Mouse (Mus musculus) midbrain, embryonic 11.5 days (tissue): ENCODE results near the gene Rif1. TPM values are rescaled to one million over a fixed set of nuclear protein-coding genes. Genes with fewer than 3 reads are reported as not detected.
"Not testable (repeated sequence)": the region's sequence is repeated elsewhere in the genome, so short reads cannot be mapped to it uniquely, and the experiment has no call there.

Source experiments
- ATAC-seq: fragments of 200-750 bp; cut with Nextera tagmentation; 2 replicates; pipeline ENCODE4 v1.8.0; 2017; ENCODE audit warnings: moderate TSS enrichment, moderate library complexity; ENCODE audit not compliant: low FRiP score
- DNase-seq: peaks from one replicate; pipeline ENCODE4 v3.0.0; 2015; ENCODE audit warnings: low spot score; ENCODE audit errors: missing footprints
- H3K27ac ChIP-seq: fragments of 300-500 bp; sonication (generic); 2 replicates; pipeline ENCODE4 v1.5.1; 2014; ENCODE audit warnings: low read depth, low read length
- H3K27me3 ChIP-seq: fragments of 300-500 bp; sonication (generic); 2 replicates; pipeline ENCODE4 v1.6.1; 2014; ENCODE audit warnings: mild to moderate bottlenecking, low read length, moderate library complexity, mixed read lengths; ENCODE audit not compliant: control insufficient read depth, insufficient read depth
- H3K36me3 ChIP-seq: fragments of 300-500 bp; sonication (generic); 2 replicates; pipeline ENCODE4 v1.6.1; 2014; ENCODE audit warnings: mild to moderate bottlenecking, low read length, moderate library complexity, mixed read lengths; ENCODE audit not compliant: control insufficient read depth, insufficient read depth
- H3K4me1 ChIP-seq: fragments of 300-500 bp; sonication (generic); 2 replicates; pipeline ENCODE4 v1.6.1; 2014; ENCODE audit warnings: low read length; ENCODE audit not compliant: control insufficient read depth, insufficient read depth
- H3K4me2 ChIP-seq: fragments of 300-500 bp; sonication (generic); 2 replicates; pipeline ENCODE4 v1.6.1; 2014; ENCODE audit warnings: mild to moderate bottlenecking, moderate library complexity
- H3K4me3 ChIP-seq: fragments of 300-500 bp; sonication (generic); 2 replicates; pipeline ENCODE4 v1.5.1; 2014; ENCODE audit warnings: low read depth, low read length
- H3K9ac ChIP-seq: fragments of 300-500 bp; sonication (generic); 2 replicates; pipeline ENCODE4 v1.6.1; 2014; ENCODE audit warnings: low read length
- H3K9me3 ChIP-seq: fragments of 300-500 bp; sonication (generic); 2 replicates; pipeline ENCODE4 v1.6.1; 2016; ENCODE audit warnings: low read length; ENCODE audit not compliant: control insufficient read depth
- WGBS: fragments of 180-500 bp; shearing (Covaris S2); extraction: QIAGEN DNeasy Blood & Tissue Kit; methylation state at CpG from one replicate; pipeline ENCODE4 v1.1.7; 2014; 5-methylcytosine and 5-hydroxymethylcytosine counted together
- polyA plus RNA-seq: library from polyadenylated mRNA; unstranded; fragments of >200 nt; fragmentation: Nextera tagmentation; extraction: Ambion mirVana; gene quantifications from 2 replicates; pipeline ENCODE4 v1.2.1, GENCODE M21; 2014

The Rif1 gene
- polyA plus RNA-seq, 1 experiment from 2014 or later = 51.2 TPM

DNA sequence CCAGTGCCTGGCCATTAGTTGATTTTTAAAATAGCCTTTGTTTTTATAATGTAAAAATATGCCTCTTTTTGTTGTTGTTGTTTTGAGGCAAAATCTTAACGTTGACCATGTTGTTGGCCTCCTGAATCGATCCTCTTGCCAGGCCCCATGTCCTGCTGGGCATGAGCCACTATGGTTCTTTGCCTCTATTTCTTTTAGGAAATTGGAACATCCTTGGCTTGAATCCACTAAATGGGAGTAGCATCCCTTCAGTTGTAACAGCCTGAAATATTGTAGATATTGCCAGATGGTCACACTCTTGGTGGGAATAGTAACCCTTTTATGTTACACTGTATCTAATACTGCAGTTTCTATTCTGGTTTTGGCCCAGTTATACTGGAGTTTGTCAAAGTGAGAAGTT lies 11.9 kb downstream of the Rif1 start:
- Histone ChIP-seq H3K27ac (no peak overlapping the region), H3K4me1 (no peaks in the 10 kb centered on the region), H3K27me3 (no peaks in the 10 kb centered on the region), H3K9ac (no peak overlapping the region), H3K4me2 (no peak overlapping the region), H3K4me3 (no peak overlapping the region), H3K36me3 (peaks cover 12% of the 10 kb centered on the region), H3K9me3 (no peaks in the 10 kb centered on the region)
- ATAC-seq = no peak
- no peak for DNase-seq
- WGBS = 90% methylated on average over 2 of the region's 2 CpGs

DNA sequence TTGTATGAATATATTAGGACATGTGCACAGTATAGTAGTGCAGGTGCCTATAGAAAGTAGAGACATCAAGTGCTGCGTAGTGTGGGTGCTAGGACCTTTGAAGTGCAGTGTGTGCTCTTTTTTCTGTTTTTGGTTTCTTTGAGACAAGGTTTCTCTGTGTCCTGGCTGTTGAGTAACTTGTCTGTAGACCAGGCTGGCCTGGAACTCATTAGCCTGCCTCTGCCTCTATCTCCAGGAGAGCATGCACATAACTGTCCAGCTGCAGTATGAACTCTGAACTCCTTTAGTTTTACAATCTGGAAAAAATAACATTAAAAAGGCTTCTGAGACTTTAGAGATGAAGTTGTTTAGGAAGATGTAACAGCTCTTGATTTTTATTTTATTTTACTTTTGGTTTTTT lies 41.5 kb downstream of the Rif1 start:
- H3K4me3 ChIP-seq = no peak overlapping the region
- no peak for DNase-seq
- H3K9ac ChIP-seq = no peak overlapping the region
- peaks cover 25% of the 10 kb centered on the region for H3K36me3 ChIP-seq
- no peaks in the 10 kb centered on the region for H3K4me1 ChIP-seq
- 94% methylated on average over 1 of the region's 1 CpGs for WGBS
- no peaks in the 10 kb centered on the region for H3K9me3 ChIP-seq
- H3K27ac ChIP-seq = no peak overlapping the region
- ATAC-seq = no peak
- no peak overlapping the region for H3K4me2 ChIP-seq
- no peaks in the 10 kb centered on the region for H3K27me3 ChIP-seq

DNA sequence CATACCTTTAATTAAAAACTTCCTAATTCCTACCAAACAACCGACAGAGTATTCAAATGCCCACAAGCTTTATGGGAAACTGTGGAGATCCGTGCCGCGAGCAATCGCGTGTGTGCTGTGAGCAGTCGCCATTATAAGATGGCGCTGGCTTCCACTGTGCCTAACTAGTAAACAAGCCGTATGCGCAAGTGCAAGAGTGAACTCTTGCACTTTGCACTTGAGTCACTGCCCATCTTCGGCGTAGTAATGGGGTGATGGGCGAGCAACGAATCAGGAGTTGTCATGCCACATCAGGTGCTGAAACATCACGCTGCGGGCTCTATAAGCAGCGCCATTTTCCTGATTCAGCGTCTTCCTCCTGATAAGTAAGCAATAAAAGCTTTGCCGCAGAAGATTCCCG lies 58.7 kb downstream of the Rif1 start:
- not testable (repeated sequence) for H3K4me3 ChIP-seq, H3K27me3 ChIP-seq, H3K4me1 ChIP-seq, H3K4me2 ChIP-seq, H3K9me3 ChIP-seq, H3K27ac ChIP-seq, H3K36me3 ChIP-seq, H3K9ac ChIP-seq, ATAC-seq, DNase-seq
- 97% methylated on average over 20 of the region's 20 CpGs for WGBS

DNA sequence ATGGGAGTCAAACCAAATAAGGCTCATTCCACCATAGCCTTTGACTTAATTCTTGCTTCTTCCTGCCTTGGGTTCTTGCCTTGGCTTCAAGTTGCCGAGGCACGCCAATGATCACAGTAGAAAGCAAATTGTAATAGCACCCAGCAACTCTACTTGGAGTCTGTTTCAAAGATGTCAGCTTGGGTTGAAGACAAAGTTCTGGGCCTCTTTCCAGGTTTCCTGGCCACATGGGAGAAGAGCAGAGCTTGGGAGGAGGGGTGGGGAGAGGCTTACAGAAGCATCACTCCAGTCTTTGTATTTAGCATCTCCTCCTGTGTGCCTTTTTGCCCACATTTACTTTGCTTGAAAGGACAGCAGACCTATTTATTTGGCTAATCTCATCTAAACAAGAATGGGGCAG lies 60.7 kb downstream of the Rif1 start:
- WGBS = 100% methylated on average over 2 of the region's 2 CpGs
- H3K27me3 ChIP-seq = no peaks in the 10 kb centered on the region
- H3K4me1 ChIP-seq = no peaks in the 10 kb centered on the region
- H3K4me2 ChIP-seq = no peak overlapping the region
- no peak overlapping the region for H3K4me3 ChIP-seq
- no peak for ATAC-seq
- DNase-seq = no peak
- no peaks in the 10 kb centered on the region for H3K9me3 ChIP-seq
- H3K27ac ChIP-seq = no peak overlapping the region
- peaks cover 2% of the 10 kb centered on the region for H3K36me3 ChIP-seq
- no peak overlapping the region for H3K9ac ChIP-seq

GRCm38 (mm10) chr2:52153064-52153463 lies 80.4 kb downstream of the Rif1 start:
- Histone ChIP-seq H3K27ac (no peak overlapping the region), H3K4me1 (no peaks in the 10 kb centered on the region), H3K36me3 (no peaks in the 10 kb centered on the region), H3K9me3 (no peaks in the 10 kb centered on the region), H3K27me3 (no peaks in the 10 kb centered on the region), H3K9ac (no peak overlapping the region), H3K4me2 (no peak overlapping the region), H3K4me3 (no peak overlapping the region)
- DNase-seq (no peak), ATAC-seq (no peak)
- WGBS = 93% methylated on average over 3 of the region's 3 CpGs

- no peak for DNase-seq
- Histone ChIP-seq H3K4me3 (no peak overlapping the region), H3K9ac (no peak overlapping the region), H3K4me1 (no peaks in the 10 kb centered on the region), H3K9me3 (no peaks in the 10 kb centered on the region), H3K27me3 (no peaks in the 10 kb centered on the region), H3K4me2 (no peak overlapping the region), H3K36me3 (no peaks in the 10 kb centered on the region), H3K27ac (no peak overlapping the region)
- WGBS = 93% methylated on average over 7 of the region's 7 CpGs
- no peak for ATAC-seq
Observed at GRCm38 (mm10) chr2:52169243-52170005, 96.8 kb downstream of the Rif1 start.

Other genes with a start within 250 kb of the Rif1 start
- gene Rbm43, start 137.7 kb upstream of the Rif1 start, polyA plus RNA-seq = 5.7 and 6.4 TPM in 2 replicates
- 5.4 and 6.6 TPM in 2 replicates for gene Nmi, start 99.3 kb upstream of the Rif1 start, polyA plus RNA-seq
- 17.0 and 22.8 TPM in 2 replicates for gene Tnfaip6, start 34.8 kb upstream of the Rif1 start, polyA plus RNA-seq